Mouse (Mus musculus) CH12.LX (cell line): Measurements from ENCODE around the gene Tspan33.

Source experiments
- CTCF ChIP-seq, 2 experiments: IDR thresholded peaks in 1 of 2; conservative IDR thresholded peaks in 1 of 2; 2 replicates each; pipeline ENCODE4 v1.5.1; 2011 to 2012; ENCODE audit warnings: low read depth in 2 of 2, low read length in 2 of 2, improper control_type of control experiment in 1 of 2, inconsistent platforms in 1 of 2, mild to moderate bottlenecking in 1 of 2, moderate library complexity in 1 of 2
- ELF1 ChIP-seq: IDR thresholded peaks from 2 replicates; pipeline ENCODE4 v1.6.1; 2014; ENCODE audit warnings: low read depth, mild to moderate bottlenecking, inconsistent platforms, low read length, improper control_type of control experiment
- EP300 ChIP-seq: IDR thresholded peaks from 2 replicates; pipeline ENCODE4 v1.6.1; 2011; ENCODE audit warnings: low read length, improper control_type of control experiment
- GABPA ChIP-seq: IDR thresholded peaks from 2 replicates; pipeline ENCODE4 v1.6.1; 2012; ENCODE audit warnings: low read depth, low read length, improper control_type of control experiment, inconsistent platforms; ENCODE audit not compliant: insufficient replicate concordance
- HCFC1 ChIP-seq: IDR thresholded peaks from 2 replicates; pipeline ENCODE4 v1.6.1; 2012; ENCODE audit warnings: low read depth, mild to moderate bottlenecking, inconsistent platforms, low read length, improper control_type of control experiment
- IRF4 ChIP-seq: IDR thresholded peaks from 2 replicates; pipeline ENCODE4 v1.6.1; 2014; ENCODE audit warnings: low read depth, mild to moderate bottlenecking, inconsistent platforms, low read length, improper control_type of control experiment
- MAZ ChIP-seq: IDR thresholded peaks from 2 replicates; pipeline ENCODE4 v1.6.1; 2012; ENCODE audit warnings: low read depth, mild to moderate bottlenecking, inconsistent platforms, low read length, improper control_type of control experiment, moderate library complexity
- MEF2A ChIP-seq: IDR thresholded peaks from 2 replicates; pipeline ENCODE4 v1.6.1; 2014; ENCODE audit warnings: low read depth, mild to moderate bottlenecking, inconsistent platforms, low read length, improper control_type of control experiment, borderline replicate concordance
- TCF12 ChIP-seq: IDR thresholded peaks from 2 replicates; pipeline ENCODE4 v1.6.1; 2014; ENCODE audit warnings: low read depth, mild to moderate bottlenecking, inconsistent platforms, low read length, improper control_type of control experiment
- ZC3H11A ChIP-seq: IDR thresholded peaks from 2 replicates; pipeline ENCODE4 v1.6.1; 2012; ENCODE audit warnings: low read depth, mild to moderate bottlenecking, inconsistent platforms, low read length, improper control_type of control experiment
- ZMIZ1 ChIP-seq: IDR thresholded peaks from 2 replicates; pipeline ENCODE4 v1.6.1; 2012; ENCODE audit warnings: low read depth, mild to moderate bottlenecking, inconsistent platforms, low read length, improper control_type of control experiment

DNA sequence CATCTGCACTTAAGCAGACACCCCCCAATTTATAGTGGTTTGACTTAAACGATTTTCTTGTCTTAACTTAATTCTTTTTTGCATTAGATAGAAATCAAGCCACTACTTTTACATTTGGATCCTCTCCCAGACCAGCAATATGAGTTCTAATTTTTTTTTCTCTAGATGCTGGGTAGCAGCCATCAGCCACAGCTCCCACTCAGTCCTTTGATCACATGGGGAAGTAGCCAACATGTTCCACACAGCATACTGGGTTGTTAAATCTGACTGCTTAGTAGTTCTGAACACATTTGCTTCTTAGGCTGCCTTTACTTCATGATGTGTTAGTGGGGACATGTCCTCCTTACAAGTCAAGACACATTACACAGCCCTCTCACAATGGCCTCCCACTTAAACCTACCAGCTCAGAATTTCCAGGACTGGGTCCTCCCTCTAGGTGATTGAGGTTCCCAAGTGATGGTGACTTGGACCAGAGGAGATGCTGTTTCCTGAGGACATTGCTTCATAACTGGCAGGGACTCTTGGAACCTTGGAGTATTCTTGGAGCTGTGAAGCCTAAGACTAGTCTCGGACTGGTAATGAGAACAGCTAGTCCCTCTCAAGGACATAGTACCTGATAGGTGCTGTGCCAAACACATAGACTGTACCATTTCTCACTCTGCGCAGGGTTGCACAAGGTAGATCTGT lies 57.6 kb downstream of the Tspan33 start:
- no peak for TF ChIP-seq TCF12
- no peak for TF ChIP-seq HCFC1
- no peak for TF ChIP-seq CTCF (conservative IDR thresholded peaks at IDR 0.05 in 1 of 2, IDR thresholded peaks at IDR 0.05 in 1 of 2; ENCODE audit: low read depth in 2 of 2, low read length in 2 of 2)
- no peak for TF ChIP-seq EP300
- no peak for TF ChIP-seq GABPA
- no peak for TF ChIP-seq MAZ
- TF ChIP-seq IRF4: no peak
- TF ChIP-seq ELF1: no peak
- TF ChIP-seq ZMIZ1: no peak
- TF ChIP-seq ZC3H11A: no peak
- TF ChIP-seq MEF2A: no peak
